Mouse (Mus musculus): ENCODE results near the gene Pik3c2a. TPM values are rescaled to one million over a fixed set of nuclear protein-coding genes. Genes with fewer than 3 reads are reported as not detected.

Gene Pik3c2a
- polyA plus RNA-seq (2015; fragmentation: Nextera tagmentation; extraction: Ambion mirVana), result 11.9 and 12.8 TPM in 2 replicates

- H3K27me3 ChIP-seq (replicated peaks; ENCODE audit: control insufficient read depth, insufficient read depth, low read length), result no peaks in the 10 kb centered on the region
- peak within 1 kb of the TSS; percentile 88 for H3K9ac ChIP-seq (ENCODE audit: low read depth, low read length)
- under 1% methylated on average over 50 of the region's 72 CpGs for WGBS
- H3K27ac ChIP-seq (ENCODE audit: low read depth, low read length), result peak within 1 kb of the TSS; percentile 90
- H3K36me3 ChIP-seq (ENCODE audit: control insufficient read depth, insufficient read depth, low read length), result no peaks in the 10 kb centered on the region
- ATAC-seq, result peak; percentile 99
- peak within 1 kb of the TSS; percentile 89 for H3K4me2 ChIP-seq (ENCODE audit: low read length)
- H3K4me3 ChIP-seq (ENCODE audit: low read length), result peak within 1 kb of the TSS; percentile 96
- H3K9me3 ChIP-seq (ENCODE audit: control insufficient read depth, low read length), result no peaks in the 10 kb centered on the region
- peaks cover 21% of the 10 kb centered on the region for H3K4me1 ChIP-seq (ENCODE audit: control insufficient read depth, insufficient read depth, low read depth, low read length)
Observed at GRCm38 (mm10) chr7:116443004-116443696, at the start of gene Pik3c2a. Gene Pik3c2a, minus strand, starts transcription at chr7:116443449.

- Histone ChIP-seq H3K27ac (ENCODE audit: low read depth, low read length) (no peak overlapping the region), H3K9me3 (ENCODE audit: control insufficient read depth, low read length) (peaks cover 2% of the 10 kb centered on the region; the same call in 1 of the 2 replicates), H3K4me3 (ENCODE audit: low read length) (no peak overlapping the region), H3K4me1 (ENCODE audit: control insufficient read depth, insufficient read depth, low read depth, low read length) (no peaks in the 10 kb centered on the region), H3K36me3 (ENCODE audit: control insufficient read depth, insufficient read depth, low read length) (no peaks in the 10 kb centered on the region), H3K4me2 (ENCODE audit: low read length) (no peak overlapping the region), H3K27me3 (replicated peaks; ENCODE audit: control insufficient read depth, insufficient read depth, low read length) (no peaks in the 10 kb centered on the region), H3K9ac (ENCODE audit: low read depth, low read length) (no peak overlapping the region)
- no peak for ATAC-seq
- WGBS, result 74% methylated on average over 4 of the region's 4 CpGs
Observed at GRCm38 (mm10) chr7:116491113-116491512, 47.9 kb upstream of the Pik3c2a start.

- no peaks in the 10 kb centered on the region for H3K9me3 ChIP-seq (ENCODE audit: control insufficient read depth, low read length)
- H3K4me1 ChIP-seq (ENCODE audit: control insufficient read depth, insufficient read depth, low read depth, low read length), result no peaks in the 10 kb centered on the region
- WGBS, result 82% methylated on average over 1 of the region's 1 CpGs
- no peak overlapping the region for H3K27ac ChIP-seq (ENCODE audit: low read depth, low read length)
- H3K27me3 ChIP-seq (replicated peaks; ENCODE audit: control insufficient read depth, insufficient read depth, low read length), result no peaks in the 10 kb centered on the region
- no peaks in the 10 kb centered on the region for H3K36me3 ChIP-seq (ENCODE audit: control insufficient read depth, insufficient read depth, low read length)
- H3K9ac ChIP-seq (ENCODE audit: low read depth, low read length), result no peak overlapping the region
- no peak for ATAC-seq
- no peak overlapping the region for H3K4me2 ChIP-seq (ENCODE audit: low read length)
- no peak overlapping the region for H3K4me3 ChIP-seq (ENCODE audit: low read length)
Observed at GRCm38 (mm10) chr7:116485062-116485601, 41.9 kb upstream of the Pik3c2a start.

- Histone ChIP-seq H3K36me3 (ENCODE audit: control insufficient read depth, insufficient read depth, low read length) (no peaks in the 10 kb centered on the region), H3K27me3 (replicated peaks; ENCODE audit: control insufficient read depth, insufficient read depth, low read length) (no peaks in the 10 kb centered on the region), H3K4me2 (ENCODE audit: low read length) (no peak overlapping the region), H3K9me3 (ENCODE audit: control insufficient read depth, low read length) (no peaks in the 10 kb centered on the region), H3K4me3 (ENCODE audit: low read length) (no peak overlapping the region), H3K27ac (ENCODE audit: low read depth, low read length) (no peak overlapping the region), H3K9ac (ENCODE audit: low read depth, low read length) (no peak overlapping the region), H3K4me1 (ENCODE audit: control insufficient read depth, insufficient read depth, low read depth, low read length) (no peaks in the 10 kb centered on the region)
- 94% methylated on average over 5 of the region's 5 CpGs for WGBS
- no peak for ATAC-seq
Observed at GRCm38 (mm10) chr7:116484213-116484612, 41.0 kb upstream of the Pik3c2a start.

GRCm38 (mm10) chr7:116483782-116484181 lies 40.5 kb upstream of the Pik3c2a start:
- Histone ChIP-seq H3K4me1 (ENCODE audit: control insufficient read depth, insufficient read depth, low read depth, low read length) (no peaks in the 10 kb centered on the region), H3K36me3 (ENCODE audit: control insufficient read depth, insufficient read depth, low read length) (no peaks in the 10 kb centered on the region), H3K4me3 (ENCODE audit: low read length) (no peak overlapping the region), H3K9me3 (ENCODE audit: control insufficient read depth, low read length) (no peaks in the 10 kb centered on the region), H3K4me2 (ENCODE audit: low read length) (no peak overlapping the region), H3K27ac (ENCODE audit: low read depth, low read length) (no peak overlapping the region), H3K27me3 (replicated peaks; ENCODE audit: control insufficient read depth, insufficient read depth, low read length) (no peaks in the 10 kb centered on the region), H3K9ac (ENCODE audit: low read depth, low read length) (no peak overlapping the region)
- ATAC-seq, result no peak
- 86% methylated on average over 5 of the region's 5 CpGs for WGBS

GRCm38 (mm10) chr7:116483106-116483505 lies 39.9 kb upstream of the Pik3c2a start:
- no peak for ATAC-seq
- no peaks in the 10 kb centered on the region for H3K4me1 ChIP-seq (ENCODE audit: control insufficient read depth, insufficient read depth, low read depth, low read length)
- 29% methylated on average over 1 of the region's 1 CpGs for WGBS

GRCm38 (mm10) chr7:116476264-116476663 lies 33.0 kb upstream of the Pik3c2a start:
- no peaks in the 10 kb centered on the region for H3K27me3 ChIP-seq (replicated peaks; ENCODE audit: control insufficient read depth, insufficient read depth, low read length)
- no peak for ATAC-seq
- no peaks in the 10 kb centered on the region for H3K4me1 ChIP-seq (ENCODE audit: control insufficient read depth, insufficient read depth, low read depth, low read length)
- no peak overlapping the region for H3K9ac ChIP-seq (ENCODE audit: low read depth, low read length)
- H3K4me2 ChIP-seq (ENCODE audit: low read length), result no peak overlapping the region
- WGBS, result 86% methylated on average over 5 of the region's 5 CpGs
- no peaks in the 10 kb centered on the region for H3K9me3 ChIP-seq (ENCODE audit: control insufficient read depth, low read length)
- H3K27ac ChIP-seq (ENCODE audit: low read depth, low read length), result no peak overlapping the region
- no peaks in the 10 kb centered on the region for H3K36me3 ChIP-seq (ENCODE audit: control insufficient read depth, insufficient read depth, low read length)
- no peak overlapping the region for H3K4me3 ChIP-seq (ENCODE audit: low read length)

More at GRCm38 (mm10) chr7:116483106-116483505, 39.9 kb upstream of the Pik3c2a start:
- Histone ChIP-seq H3K36me3 (ENCODE audit: control insufficient read depth, insufficient read depth, low read length) (no peaks in the 10 kb centered on the region), H3K9me3 (ENCODE audit: control insufficient read depth, low read length) (no peaks in the 10 kb centered on the region), H3K9ac (ENCODE audit: low read depth, low read length) (no peak overlapping the region), H3K4me2 (ENCODE audit: low read length) (no peak overlapping the region), H3K4me3 (ENCODE audit: low read length) (no peak overlapping the region), H3K27ac (ENCODE audit: low read depth, low read length) (no peak overlapping the region), H3K27me3 (replicated peaks; ENCODE audit: control insufficient read depth, insufficient read depth, low read length) (no peaks in the 10 kb centered on the region)

GRCm38 (mm10) chr7:116475836-116476235 lies 32.6 kb upstream of the Pik3c2a start:
- H3K36me3 ChIP-seq (ENCODE audit: control insufficient read depth, insufficient read depth, low read length), result no peaks in the 10 kb centered on the region
- H3K9me3 ChIP-seq (ENCODE audit: control insufficient read depth, low read length), result no peaks in the 10 kb centered on the region
- no peaks in the 10 kb centered on the region for H3K4me1 ChIP-seq (ENCODE audit: control insufficient read depth, insufficient read depth, low read depth, low read length)
- H3K4me2 ChIP-seq (ENCODE audit: low read length), result no peak overlapping the region
- H3K27ac ChIP-seq (ENCODE audit: low read depth, low read length), result no peak overlapping the region
- ATAC-seq, result no peak
- H3K27me3 ChIP-seq (replicated peaks; ENCODE audit: control insufficient read depth, insufficient read depth, low read length), result no peaks in the 10 kb centered on the region
- no peak overlapping the region for H3K4me3 ChIP-seq (ENCODE audit: low read length)
- H3K9ac ChIP-seq (ENCODE audit: low read depth, low read length), result no peak overlapping the region

- H3K4me3 ChIP-seq (ENCODE audit: low read length), result no peak overlapping the region
- 59% methylated on average over 8 of the region's 8 CpGs for WGBS
- H3K9ac ChIP-seq (ENCODE audit: low read depth, low read length), result no peak overlapping the region
- no peak for ATAC-seq
- H3K4me2 ChIP-seq (ENCODE audit: low read length), result no peak overlapping the region
- no peaks in the 10 kb centered on the region for H3K4me1 ChIP-seq (ENCODE audit: control insufficient read depth, insufficient read depth, low read depth, low read length)
- no peak overlapping the region for H3K27ac ChIP-seq (ENCODE audit: low read depth, low read length)
- H3K36me3 ChIP-seq (ENCODE audit: control insufficient read depth, insufficient read depth, low read length), result no peaks in the 10 kb centered on the region
- no peaks in the 10 kb centered on the region for H3K9me3 ChIP-seq (ENCODE audit: control insufficient read depth, low read length)
- no peaks in the 10 kb centered on the region for H3K27me3 ChIP-seq (replicated peaks; ENCODE audit: control insufficient read depth, insufficient read depth, low read length)
Observed at GRCm38 (mm10) chr7:116462114-116462513, 18.9 kb upstream of the Pik3c2a start.

All from hindbrain, embryonic 16.5 days (tissue).